12 mouse cellular contexts compared by ENCODE assay signal in genomic region chr8:110761185-110761584, GRCm38 (mm10). TPM values are rescaled to one million over a fixed set of nuclear protein-coding genes. Genes with fewer than 3 reads are reported as not detected.
DNase-seq lines count a peak whose midpoint lies in the region; ATAC-seq and TF ChIP-seq lines count a peak whose summit lies in the region.
"Had no signal": no experiment of that assay in that cellular context is flagged by ENCODE, and none has a peak within 500 bp of the region (broad histone marks: within the 10 kb centered on the region; RNA-seq: fewer than 3 reads in every experiment).

No protein-coding gene starts in this region.

- H3K4me1 ChIP-seq in lung, adult 2 months (ENCODE audit: control insufficient read depth, insufficient read depth, low read length), result peaks cover 12% of the 10 kb centered on the region
- no peaks in the 10 kb centered on the region for H3K4me1 ChIP-seq in midbrain, embryonic 16.5 days (ENCODE audit: control insufficient read depth, insufficient read depth, low read length)
- H3K4me1 ChIP-seq: limb, embryonic 12.5 days; neural tube, embryonic 12.5 days had no signal

- no peak overlapping the region for H3K27ac ChIP-seq in midbrain, embryonic 16.5 days (ENCODE audit: low read length)
- H3K27ac ChIP-seq: limb, embryonic 12.5 days; neural tube, embryonic 12.5 days had no signal

- WGBS in lung, adult 2 months, result 31% methylated on average over 5 of the region's 5 CpGs
- WGBS in midbrain, embryonic 16.5 days, result 57% methylated on average over 5 of the region's 5 CpGs

- TF ChIP-seq POLR2A in lung, adult 2 months (IDR thresholded peaks at IDR 0.05; ENCODE audit: borderline replicate concordance, extremely low read depth, low read depth, low read length), result no peak

- no peak overlapping the region for H3K4me3 ChIP-seq in lung, adult 2 months (replicated peaks; ENCODE audit: extremely low read depth, low read depth, low read length)
- H3K4me3 ChIP-seq in midbrain, embryonic 16.5 days (ENCODE audit: low read depth, low read length), result no peak overlapping the region
- H3K4me3 ChIP-seq: limb, embryonic 12.5 days; neural tube, embryonic 12.5 days had no signal

- no peaks in the 10 kb centered on the region for H3K27me3 ChIP-seq in midbrain, embryonic 16.5 days (ENCODE audit: control insufficient read depth, insufficient read depth, low read depth, low read length)
- H3K27me3 ChIP-seq: limb, embryonic 12.5 days; neural tube, embryonic 12.5 days had no signal

- no peak overlapping the region for H3K4me2 ChIP-seq in midbrain, embryonic 16.5 days (ENCODE audit: low read length)
- H3K4me2 ChIP-seq: limb, embryonic 12.5 days; neural tube, embryonic 12.5 days had no signal

- H3K36me3 ChIP-seq in midbrain, embryonic 16.5 days (ENCODE audit: control insufficient read depth, insufficient read depth, low read length), result no peaks in the 10 kb centered on the region
- H3K36me3 ChIP-seq: limb, embryonic 12.5 days; neural tube, embryonic 12.5 days had no signal

- TF ChIP-seq CTCF in lung, adult 2 months (IDR thresholded peaks at IDR 0.05; ENCODE audit: insufficient read depth, low read length), result no peak

- H3K9ac ChIP-seq in midbrain, embryonic 16.5 days (ENCODE audit: low read depth, low read length), result no peak overlapping the region
- H3K9ac ChIP-seq: limb, embryonic 12.5 days; neural tube, embryonic 12.5 days had no signal

- intact Hi-C loops in heart, postnatal 25 days (cut with DNase I), result no loop called here

- no peaks in the 10 kb centered on the region for H3K9me3 ChIP-seq in midbrain, embryonic 16.5 days (replicated peaks; ENCODE audit: control insufficient read depth, low read length, poor library complexity, severe bottlenecking)
- H3K9me3 ChIP-seq: limb, embryonic 12.5 days; neural tube, embryonic 12.5 days had no signal

- no peak for ATAC-seq in inflammation-experienced regulatory T-cells, adult 6 months
- ATAC-seq in midbrain, embryonic 16.5 days, result no peak
- ATAC-seq: forebrain, embryonic 14.5 days had no signal

- peak; percentile 62 to 79 for DNase-seq in adrenal gland, adult (ENCODE audit: inconsistent age in 2 of 2, low spot score in 1 of 2)
- DNase-seq in adrenal gland, postnatal 4 days (ENCODE audit: low spot score in 2 of 2), result no peak
- DNase-seq in R1 (ENCODE audit: low read depth, low spot score), result peak; percentile 47
- DNase-seq in heart, postnatal 25 days (ENCODE audit: low spot score), result peak; percentile 53
- DNase-seq in lung, adult 2 months, result peak; percentile 54
- no peak for DNase-seq in layer of hippocampus, adult 18-20 months (ENCODE audit: low spot score in 2 of 2)
- DNase-seq: thymus, postnatal 36 days had no signal

RNA-seq across cellular contexts. Expression of gene Mtss1l, which starts 39.9 kb away (rescaled TPM):
- total RNA-seq in adrenal gland, postnatal 4 days (2021), result 10 to 100 TPM; 51.6 to 53.3 TPM
- 10 to 100 TPM; 33.8 to 36.1 TPM for total RNA-seq in heart, postnatal 25 days (2021)
- 120 and 125 TPM in 2 replicates for polyA plus RNA-seq in lung, adult 2 months (2012; rRNA removed)
- under 1 TPM in 1 of 3 experiments, not detected in 2; 0.19 TPM for polyA plus RNA-seq in inflammation-experienced regulatory T-cells, adult 6 months (2017; shearing (Covaris generic))
- total RNA-seq in layer of hippocampus, adult 18-20 months (2021), result 100 to 1,000 TPM; 213 to 214 TPM
- polyA plus RNA-seq in midbrain, embryonic 16.5 days (2015; fragmentation: Nextera tagmentation; extraction: Ambion mirVana), result 24.5 and 24.9 TPM in 2 replicates

RNA-seq across cellular contexts. Expression of gene Il34, which starts 44.5 kb away (rescaled TPM):
- total RNA-seq in adrenal gland, postnatal 4 days (2021), result 1 to 10 TPM; 5.6 to 9.2 TPM
- total RNA-seq in heart, postnatal 25 days (2021), result 1 to 10 TPM; 7.2 TPM
- 35.4 and 40.4 TPM in 2 replicates for polyA plus RNA-seq in lung, adult 2 months (2012; rRNA removed)
- polyA plus RNA-seq in inflammation-experienced regulatory T-cells, adult 6 months (2017; shearing (Covaris generic)), result not detected
- 10 to 100 TPM; 71.0 to 72.6 TPM for total RNA-seq in layer of hippocampus, adult 18-20 months (2021)
- 6.9 and 7.7 TPM in 2 replicates for polyA plus RNA-seq in midbrain, embryonic 16.5 days (2015; fragmentation: Nextera tagmentation; extraction: Ambion mirVana)

Comparison
In these comparisons a context has a peak if more than half of its experiments do, and no peak if none do; other contexts are left out.
1. DNase-seq: peak in adrenal gland, adult (2 of 2), R1 (single experiment), heart, postnatal 25 days (single experiment) and lung, adult 2 months (single experiment); none in adrenal gland, postnatal 4 days (0 of 2) and layer of hippocampus, adult 18-20 months (0 of 2).
2. RNA of gene Il34, which starts 44.5 kb away (total RNA-seq): 71.0 to 72.6 TPM in layer of hippocampus, adult 18-20 months; 5.6 to 9.2 TPM in adrenal gland, postnatal 4 days and 7.2 TPM in heart, postnatal 25 days; every median in the first group is over 4 times any median in the second.